ENCODE assay signal across 14 mouse cellular contexts in the genomic region with DNA sequence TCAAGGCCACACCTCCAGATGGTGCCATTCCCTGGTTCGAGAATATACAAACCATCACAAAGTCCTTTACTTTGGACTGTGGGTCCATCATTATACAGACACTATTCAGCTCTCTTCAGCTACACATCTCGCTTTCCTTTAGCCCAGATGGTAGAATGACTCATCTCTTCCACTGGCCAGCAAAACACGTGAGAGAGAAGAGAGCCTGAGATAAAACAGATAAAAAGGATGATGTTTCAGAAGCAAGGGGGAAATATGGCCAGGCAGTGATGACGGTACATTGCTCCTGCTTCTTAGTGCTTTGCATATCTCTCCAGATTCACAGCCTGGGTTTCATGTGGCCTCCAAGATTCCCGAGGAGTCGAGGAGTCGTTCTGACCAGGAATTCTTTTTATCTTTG. TPM values are rescaled to one million over a fixed set of nuclear protein-coding genes. Genes with fewer than 3 reads are reported as not detected.
DNase-seq lines count a peak whose midpoint lies in the region; ATAC-seq and TF ChIP-seq lines count a peak whose summit lies in the region.
"Had no signal": no experiment of that assay in that cellular context is flagged by ENCODE, and none has a peak within 500 bp of the region (broad histone marks: within the 10 kb centered on the region; RNA-seq: fewer than 3 reads in every experiment).

No protein-coding gene starts in this region.

- no peak overlapping the region for H3K4me2 ChIP-seq in intestine, embryonic 15.5 days (replicated peaks)
- H3K4me2 ChIP-seq in intestine, embryonic 16.5 days (ENCODE audit: low read depth, low read length): no peak overlapping the region
- H3K4me2 ChIP-seq in liver, postnatal 0 days (ENCODE audit: low read depth, low read length): no peak overlapping the region
- H3K4me2 ChIP-seq: heart, embryonic 15.5 days; liver, embryonic 13.5 days had no signal

- TF ChIP-seq EP300 in liver, postnatal 0 days (IDR thresholded peaks at IDR 0.05; ENCODE audit: low read depth): no peak

- peak; percentile 81 for DNase-seq in 3T3-L1 (ENCODE audit: low read depth, low spot score)
- DNase-seq in brain, adult 2 months (ENCODE audit: low read depth, low spot score): peak; percentile 77
- DNase-seq in liver, postnatal 0 days: no peak
- DNase-seq in thymus, postnatal 25 days: no peak
- DNase-seq: cerebellum, adult 9-11 months; kidney, adult 9 months; liver, embryonic 13.5 days; lung, postnatal 4 days; thymus, adult 2 months had no signal

- no peak overlapping the region for H3K27ac ChIP-seq in intestine, embryonic 15.5 days
- H3K27ac ChIP-seq in intestine, embryonic 16.5 days (ENCODE audit: low read length): no peak overlapping the region
- no peak overlapping the region for H3K27ac ChIP-seq in liver, postnatal 0 days (ENCODE audit: low read depth)
- H3K27ac ChIP-seq: heart, embryonic 15.5 days; liver, embryonic 13.5 days had no signal

- H3K4me1 ChIP-seq in intestine, embryonic 15.5 days (replicated peaks): no peaks in the 10 kb centered on the region
- no peaks in the 10 kb centered on the region for H3K4me1 ChIP-seq in intestine, embryonic 16.5 days (ENCODE audit: control insufficient read depth, insufficient read depth, low read length)
- H3K4me1 ChIP-seq in liver, postnatal 0 days (ENCODE audit: insufficient read depth): no peaks in the 10 kb centered on the region
- H3K4me1 ChIP-seq: liver, embryonic 13.5 days had no signal

- no peak overlapping the region for H3K4me3 ChIP-seq in intestine, embryonic 15.5 days (replicated peaks)
- no peak overlapping the region for H3K4me3 ChIP-seq in intestine, embryonic 16.5 days (ENCODE audit: low read length)
- no peak overlapping the region for H3K4me3 ChIP-seq in liver, postnatal 0 days (ENCODE audit: low read depth, low read length)
- H3K4me3 ChIP-seq: heart, embryonic 15.5 days; liver, embryonic 13.5 days had no signal

- no peak for TF ChIP-seq CTCF in liver, postnatal 0 days (IDR thresholded peaks at IDR 0.05; ENCODE audit: low read depth)

- H3K36me3 ChIP-seq in intestine, embryonic 15.5 days: no peaks in the 10 kb centered on the region
- H3K36me3 ChIP-seq in intestine, embryonic 16.5 days (ENCODE audit: control insufficient read depth, insufficient read depth, low read length): no peaks in the 10 kb centered on the region
- no peaks in the 10 kb centered on the region for H3K36me3 ChIP-seq in liver, postnatal 0 days (replicated peaks; ENCODE audit: insufficient read depth, low read length)
- H3K36me3 ChIP-seq: heart, embryonic 15.5 days; liver, embryonic 13.5 days had no signal

- H3K9me3 ChIP-seq in intestine, embryonic 15.5 days: no peaks in the 10 kb centered on the region
- H3K9me3 ChIP-seq in intestine, embryonic 16.5 days (ENCODE audit: control insufficient read depth, low read length): no peaks in the 10 kb centered on the region
- H3K9me3 ChIP-seq in liver, postnatal 0 days (ENCODE audit: low read length): no peaks in the 10 kb centered on the region
- H3K9me3 ChIP-seq: heart, embryonic 15.5 days; liver, embryonic 13.5 days had no signal

- H3K27me3 ChIP-seq in intestine, embryonic 15.5 days (replicated peaks): no peaks in the 10 kb centered on the region
- H3K27me3 ChIP-seq in intestine, embryonic 16.5 days (replicated peaks; ENCODE audit: control insufficient read depth, insufficient read depth, low read length): no peaks in the 10 kb centered on the region
- no peaks in the 10 kb centered on the region for H3K27me3 ChIP-seq in liver, postnatal 0 days (ENCODE audit: insufficient read depth, low read length)
- H3K27me3 ChIP-seq: heart, embryonic 15.5 days; liver, embryonic 13.5 days; Patski had no signal

- ATAC-seq in intestine, embryonic 15.5 days: 0 out of 2 replicates have a peak, but pooled peaks have one; percentile 43
- ATAC-seq in intestine, embryonic 16.5 days: no peak
- peak; percentile 71 for ATAC-seq in CD4-positive, CD25-positive, alpha-beta regulatory T cell, adult 4 months
- ATAC-seq in liver, postnatal 0 days: no peak
- ATAC-seq: Patski had no signal

- no peak overlapping the region for H3K9ac ChIP-seq in intestine, embryonic 15.5 days
- no peak overlapping the region for H3K9ac ChIP-seq in intestine, embryonic 16.5 days (ENCODE audit: low read depth, low read length)
- no peak overlapping the region for H3K9ac ChIP-seq in liver, postnatal 0 days (replicated peaks)
- H3K9ac ChIP-seq: heart, embryonic 15.5 days; liver, embryonic 13.5 days had no signal

- 61% methylated on average over 7 of the region's 7 CpGs for WGBS in intestine, embryonic 15.5 days
- WGBS in intestine, embryonic 16.5 days: 55% methylated on average over 7 of the region's 7 CpGs
- WGBS in liver, postnatal 0 days (ENCODE audit: insufficient replicate concordance): 64% methylated on average over 7 of the region's 7 CpGs

RNA-seq across cellular contexts. Expression of gene Pja2, which starts 10.0 kb away (rescaled TPM):
- polyA plus RNA-seq in intestine, embryonic 15.5 days (2015; fragmentation: Nextera tagmentation; extraction: Ambion mirVana): 54.3 and 58.6 TPM in 2 replicates
- 49.6 and 50.9 TPM in 2 replicates for polyA plus RNA-seq in intestine, embryonic 16.5 days (2015; fragmentation: Nextera tagmentation; extraction: Ambion mirVana)
- polyA plus RNA-seq in CD4-positive, CD25-positive, alpha-beta regulatory T cell, adult 4 months (2017; shearing (Covaris generic)): 10 to 100 TPM; 36.1 to 44.5 TPM
- 12.3 and 14.6 TPM in 2 replicates for polyA plus RNA-seq in liver, postnatal 0 days (2015; fragmentation: Nextera tagmentation; extraction: Ambion mirVana)

Comparison
In these comparisons a context has a peak if more than half of its experiments do, and no peak if none do; other contexts are left out.
1. ATAC-seq: peak in intestine, embryonic 15.5 days (single experiment) and CD4-positive, CD25-positive, alpha-beta regulatory T cell, adult 4 months (single experiment); none in intestine, embryonic 16.5 days (single experiment) and liver, postnatal 0 days (single experiment).
2. DNase-seq: peak in 3T3-L1 (single experiment) and brain, adult 2 months (single experiment); none in liver, postnatal 0 days (single experiment) and thymus, postnatal 25 days (single experiment).